Mouse (Mus musculus): Measurements from ENCODE around the gene Lpcat3. TPM values are rescaled to one million over a fixed set of nuclear protein-coding genes. Genes with fewer than 3 reads are reported as not detected.

Gene Lpcat3
- polyA plus RNA-seq, 1 experiment from 2014 or later, result 53.7 TPM

- Histone ChIP-seq H3K9me3 (ENCODE audit: control insufficient read depth, low read length) (no peaks in the 10 kb centered on the region), H3K36me3 (ENCODE audit: control insufficient read depth, insufficient read depth, low read length) (peaks cover 19% of the 10 kb centered on the region), H3K4me2 (ENCODE audit: low read length) (peak within 1 kb of the TSS; percentile 95), H3K4me3 (ENCODE audit: low read length) (peak within 1 kb of the TSS; percentile 92), H3K27me3 (replicated peaks; ENCODE audit: control insufficient read depth, insufficient read depth, low read length) (no peaks in the 10 kb centered on the region), H3K9ac (ENCODE audit: low read depth, low read length) (peak within 1 kb of the TSS; percentile 93), H3K4me1 (ENCODE audit: control insufficient read depth, insufficient read depth, low read depth, low read length) (peaks cover 30% of the 10 kb centered on the region), H3K27ac (ENCODE audit: low read depth, low read length) (peak within 1 kb of the TSS; percentile 87)
- WGBS, result under 1% methylated on average over 53 of the region's 76 CpGs
- peak; percentile 97 for ATAC-seq
Observed at GRCm38 (mm10) chr6:124711824-124712782, 49.3 kb downstream of the Lpcat3 start, which contains the start of the genes Emg1 and Phb2. TSS of gene Emg1 (minus strand) at chr6:124712178. TSS of gene Phb2 (plus strand) at chr6:124712336.

DNA sequence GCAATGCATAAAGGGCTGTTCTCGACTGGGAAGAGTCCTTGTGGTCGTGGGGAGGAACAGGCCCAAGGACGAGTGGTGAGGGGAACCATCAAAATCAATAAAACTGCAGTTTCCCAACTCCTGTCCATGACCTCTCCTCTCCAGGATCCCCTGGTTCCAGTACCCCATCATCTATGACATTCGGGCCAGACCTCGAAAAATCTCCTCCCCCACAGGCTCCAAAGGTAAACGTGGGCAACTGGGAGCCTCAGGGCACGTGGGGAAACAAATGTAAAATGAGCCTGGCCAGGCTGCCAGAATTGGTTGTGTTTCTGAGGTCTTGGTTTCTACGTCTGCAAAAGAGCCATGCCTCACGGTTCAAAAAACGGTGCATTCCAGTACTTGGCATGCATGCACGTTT lies 50.1 kb downstream of the Lpcat3 start:
- 13% methylated on average over 11 of the region's 11 CpGs for WGBS
- H3K36me3 ChIP-seq (ENCODE audit: control insufficient read depth, insufficient read depth, low read length), result peaks cover 26% of the 10 kb centered on the region
- ATAC-seq, result no peak
- peak overlapping the region; percentile 87; the same call in 1 of the 2 replicates for H3K27ac ChIP-seq (ENCODE audit: low read depth, low read length)
- H3K4me3 ChIP-seq (ENCODE audit: low read length), result peak overlapping the region; percentile 92
- no peaks in the 10 kb centered on the region for H3K27me3 ChIP-seq (replicated peaks; ENCODE audit: control insufficient read depth, insufficient read depth, low read length)
- peak overlapping the region; percentile 95 for H3K4me2 ChIP-seq (ENCODE audit: low read length)
- H3K4me1 ChIP-seq (ENCODE audit: control insufficient read depth, insufficient read depth, low read depth, low read length), result peaks cover 30% of the 10 kb centered on the region
- peak overlapping the region; percentile 93 for H3K9ac ChIP-seq (ENCODE audit: low read depth, low read length)
- H3K9me3 ChIP-seq (ENCODE audit: control insufficient read depth, low read length), result no peaks in the 10 kb centered on the region

DNA sequence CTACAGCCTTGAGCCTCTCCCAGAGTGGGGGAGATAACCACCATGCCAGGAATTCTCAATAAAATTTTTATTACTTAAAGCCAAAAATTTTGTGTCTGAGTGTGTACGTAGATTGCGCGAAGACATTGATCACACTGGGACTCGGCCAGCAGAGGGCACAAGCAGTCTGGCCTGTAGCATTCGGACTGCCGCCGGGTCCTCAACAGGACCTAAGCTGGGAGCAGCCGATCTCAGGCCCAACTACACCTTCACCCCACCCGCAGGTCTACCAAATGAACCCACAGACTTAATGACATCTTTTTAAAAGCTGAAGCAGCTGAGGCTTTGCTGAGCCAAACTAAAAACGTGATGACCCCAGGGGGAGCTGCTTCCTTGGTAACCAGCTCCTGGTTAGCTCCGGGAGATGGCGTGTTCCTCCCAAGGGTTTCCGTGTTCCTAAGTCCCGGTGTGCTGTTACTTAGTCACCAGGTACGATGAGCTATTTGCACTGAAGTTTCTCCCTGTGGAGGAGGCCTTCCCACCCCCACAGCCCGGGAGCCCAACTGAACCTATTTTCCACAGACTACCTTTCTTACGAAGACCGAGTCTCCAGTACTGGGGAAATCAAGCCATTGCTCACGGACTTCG lies 54.1 kb downstream of the Lpcat3 start:
- no peaks in the 10 kb centered on the region for H3K27me3 ChIP-seq (replicated peaks; ENCODE audit: control insufficient read depth, insufficient read depth, low read length)
- 61% methylated on average over 20 of the region's 20 CpGs for WGBS
- H3K4me1 ChIP-seq (ENCODE audit: control insufficient read depth, insufficient read depth, low read depth, low read length), result peaks cover 15% of the 10 kb centered on the region
- H3K9ac ChIP-seq (ENCODE audit: low read depth, low read length), result no peak overlapping the region
- peaks cover 26% of the 10 kb centered on the region for H3K36me3 ChIP-seq (ENCODE audit: control insufficient read depth, insufficient read depth, low read length)
- 0 out of 2 replicates have a peak overlapping the region, but pooled peaks have one; percentile 3 for H3K27ac ChIP-seq (ENCODE audit: low read depth, low read length)
- H3K4me2 ChIP-seq (ENCODE audit: low read length), result no peak overlapping the region
- ATAC-seq, result no peak
- H3K9me3 ChIP-seq (ENCODE audit: control insufficient read depth, low read length), result no peaks in the 10 kb centered on the region
- no peak overlapping the region for H3K4me3 ChIP-seq (ENCODE audit: low read length)

DNA sequence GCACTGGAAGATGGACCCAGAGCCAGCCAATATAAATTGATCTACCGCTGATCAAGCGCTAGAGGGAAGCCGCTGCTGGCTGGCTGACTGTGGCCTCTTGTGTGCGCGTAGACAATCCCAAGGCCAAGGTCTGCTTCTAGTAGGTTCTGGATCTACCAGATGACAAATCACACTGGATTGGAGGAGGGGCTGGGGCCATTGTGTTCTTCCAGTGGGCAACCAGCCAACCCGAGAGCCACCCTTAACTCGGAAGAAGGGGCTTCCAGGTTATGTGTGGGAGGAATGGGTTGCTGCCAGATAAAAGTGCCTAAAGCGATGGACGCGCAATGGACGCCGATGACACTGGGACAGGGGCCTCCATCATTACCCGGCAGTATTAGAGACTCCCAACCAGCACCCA lies 55.1 kb downstream of the Lpcat3 start:
- no peak for ATAC-seq
- H3K9ac ChIP-seq (ENCODE audit: low read depth, low read length), result no peak overlapping the region
- no peaks in the 10 kb centered on the region for H3K9me3 ChIP-seq (ENCODE audit: control insufficient read depth, low read length)
- WGBS, result 84% methylated on average over 13 of the region's 13 CpGs
- peaks cover 26% of the 10 kb centered on the region for H3K36me3 ChIP-seq (ENCODE audit: control insufficient read depth, insufficient read depth, low read length)
- H3K4me2 ChIP-seq (ENCODE audit: low read length), result no peak overlapping the region
- H3K4me1 ChIP-seq (ENCODE audit: control insufficient read depth, insufficient read depth, low read depth, low read length), result peaks cover 12% of the 10 kb centered on the region
- no peaks in the 10 kb centered on the region for H3K27me3 ChIP-seq (replicated peaks; ENCODE audit: control insufficient read depth, insufficient read depth, low read length)
- H3K4me3 ChIP-seq (ENCODE audit: low read length), result no peak overlapping the region
- no peak overlapping the region for H3K27ac ChIP-seq (ENCODE audit: low read depth, low read length)

GRCm38 (mm10) chr6:124718703-124719102 lies 55.9 kb downstream of the Lpcat3 start:
- peaks cover 4% of the 10 kb centered on the region for H3K4me1 ChIP-seq (ENCODE audit: control insufficient read depth, insufficient read depth, low read depth, low read length)
- no peak overlapping the region for H3K27ac ChIP-seq (ENCODE audit: low read depth, low read length)
- H3K36me3 ChIP-seq (ENCODE audit: control insufficient read depth, insufficient read depth, low read length), result peaks cover 26% of the 10 kb centered on the region
- WGBS, result 64% methylated on average over 16 of the region's 16 CpGs
- H3K9ac ChIP-seq (ENCODE audit: low read depth, low read length), result no peak overlapping the region
- H3K9me3 ChIP-seq (ENCODE audit: control insufficient read depth, low read length), result no peaks in the 10 kb centered on the region
- H3K4me3 ChIP-seq (ENCODE audit: low read length), result no peak overlapping the region
- no peak for ATAC-seq
- no peak overlapping the region for H3K4me2 ChIP-seq (ENCODE audit: low read length)
- no peaks in the 10 kb centered on the region for H3K27me3 ChIP-seq (replicated peaks; ENCODE audit: control insufficient read depth, insufficient read depth, low read length)

DNA sequence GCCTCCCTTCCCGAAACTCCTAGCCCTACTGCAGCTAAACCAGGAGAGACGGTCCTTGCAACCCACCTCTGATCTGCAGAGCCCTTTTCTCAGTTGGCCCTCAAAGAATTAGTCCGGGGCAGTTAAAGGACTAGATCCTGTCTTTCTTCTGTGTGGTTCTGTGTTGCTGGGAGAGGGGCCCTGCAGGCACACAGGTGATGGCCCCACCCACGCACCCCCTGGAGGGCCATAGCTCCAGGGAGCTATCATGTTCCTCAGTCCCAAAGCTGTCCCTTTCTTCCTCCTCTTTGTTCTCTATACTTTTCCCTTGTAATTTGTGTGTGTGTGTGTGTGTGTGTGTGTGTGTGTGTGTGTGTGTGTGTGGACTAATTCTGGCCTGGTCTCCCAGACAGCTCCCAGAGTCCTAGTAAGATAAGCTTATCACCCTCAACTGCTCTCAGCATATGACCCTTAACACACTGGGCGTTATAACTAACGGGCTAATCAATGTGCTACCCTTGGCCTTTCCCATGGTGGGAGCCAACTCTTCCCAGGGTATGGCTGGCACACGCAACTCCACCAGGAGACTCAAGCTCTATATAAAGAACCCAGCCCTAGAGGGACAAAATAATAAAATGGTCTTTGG lies 56.6 kb downstream of the Lpcat3 start:
- Histone ChIP-seq H3K36me3 (ENCODE audit: control insufficient read depth, insufficient read depth, low read length) (peaks cover 26% of the 10 kb centered on the region), H3K27ac (ENCODE audit: low read depth, low read length) (no peak overlapping the region), H3K9ac (ENCODE audit: low read depth, low read length) (no peak overlapping the region), H3K4me3 (ENCODE audit: low read length) (no peak overlapping the region), H3K27me3 (replicated peaks; ENCODE audit: control insufficient read depth, insufficient read depth, low read length) (no peaks in the 10 kb centered on the region), H3K4me2 (ENCODE audit: low read length) (no peak overlapping the region), H3K9me3 (ENCODE audit: control insufficient read depth, low read length) (no peaks in the 10 kb centered on the region), H3K4me1 (ENCODE audit: control insufficient read depth, insufficient read depth, low read depth, low read length) (no peaks in the 10 kb centered on the region)
- WGBS, result 81% methylated on average over 7 of the region's 7 CpGs
- no peak for ATAC-seq

DNA sequence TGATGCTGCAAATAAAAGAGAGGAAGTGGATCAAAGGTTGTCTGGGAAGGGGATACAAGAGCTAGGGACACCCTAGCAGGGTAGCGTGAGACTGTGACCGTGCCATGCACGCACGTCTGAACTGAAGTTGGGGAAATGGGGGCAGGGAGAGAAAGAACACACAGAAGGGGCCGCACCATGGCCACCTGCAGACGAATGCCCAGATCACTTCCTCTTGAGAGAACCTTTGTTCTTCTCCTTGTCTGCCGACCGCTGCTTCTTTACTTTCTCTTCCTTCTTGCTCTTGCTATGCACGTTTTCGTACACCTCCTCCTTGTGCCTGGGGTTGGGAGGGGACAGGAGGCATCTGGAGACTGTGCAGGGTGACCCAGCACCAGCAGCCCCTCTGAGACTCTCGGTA lies 58.1 kb downstream of the Lpcat3 start:
- peaks cover 17% of the 10 kb centered on the region for H3K36me3 ChIP-seq (ENCODE audit: control insufficient read depth, insufficient read depth, low read length)
- no peaks in the 10 kb centered on the region for H3K4me1 ChIP-seq (ENCODE audit: control insufficient read depth, insufficient read depth, low read depth, low read length)
- 65% methylated on average over 11 of the region's 11 CpGs for WGBS
- no peaks in the 10 kb centered on the region for H3K9me3 ChIP-seq (ENCODE audit: control insufficient read depth, low read length)
- no peak overlapping the region for H3K9ac ChIP-seq (ENCODE audit: low read depth, low read length)
- no peak overlapping the region for H3K27ac ChIP-seq (ENCODE audit: low read depth, low read length)
- H3K27me3 ChIP-seq (replicated peaks; ENCODE audit: control insufficient read depth, insufficient read depth, low read length), result no peaks in the 10 kb centered on the region
- no peak overlapping the region for H3K4me3 ChIP-seq (ENCODE audit: low read length)
- no peak for ATAC-seq
- no peak overlapping the region for H3K4me2 ChIP-seq (ENCODE audit: low read length)

DNA sequence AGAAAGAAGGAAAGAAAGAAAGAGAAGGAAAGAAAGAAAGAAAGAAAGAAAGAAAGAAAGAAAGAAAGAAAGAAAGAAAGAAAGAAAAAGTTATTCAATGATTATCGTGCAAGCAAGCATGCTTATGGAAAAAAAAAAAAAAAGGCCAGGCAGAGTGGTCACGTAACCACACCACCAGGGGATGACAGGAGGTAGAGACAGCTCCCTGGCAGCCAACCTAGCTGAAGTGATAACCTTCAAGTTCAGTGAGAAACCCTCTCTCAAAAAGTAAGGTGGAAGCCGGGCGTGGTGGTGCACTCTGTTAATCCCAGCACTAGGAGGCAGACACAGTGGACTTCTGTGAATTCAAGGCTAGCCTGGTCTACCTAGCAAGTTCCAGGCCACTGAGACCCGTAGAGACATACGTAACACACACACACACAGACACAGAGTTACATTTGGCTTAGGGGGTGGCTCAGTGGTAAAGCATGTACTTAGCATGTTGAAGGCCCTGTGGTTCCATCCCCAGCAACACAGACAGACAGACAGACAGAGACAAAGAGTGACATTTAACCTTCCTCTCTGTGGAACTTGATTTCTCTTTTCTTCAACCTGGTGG lies 60.1 kb downstream of the Lpcat3 start:
- WGBS, result 92% methylated on average over 6 of the region's 6 CpGs
- H3K4me2 ChIP-seq (ENCODE audit: low read length), result no peak overlapping the region
- H3K9me3 ChIP-seq (ENCODE audit: control insufficient read depth, low read length), result no peaks in the 10 kb centered on the region
- ATAC-seq, result no peak
- no peaks in the 10 kb centered on the region for H3K27me3 ChIP-seq (replicated peaks; ENCODE audit: control insufficient read depth, insufficient read depth, low read length)
- no peak overlapping the region for H3K27ac ChIP-seq (ENCODE audit: low read depth, low read length)
- H3K9ac ChIP-seq (ENCODE audit: low read depth, low read length), result no peak overlapping the region
- H3K36me3 ChIP-seq (ENCODE audit: control insufficient read depth, insufficient read depth, low read length), result no peaks in the 10 kb centered on the region
- no peaks in the 10 kb centered on the region for H3K4me1 ChIP-seq (ENCODE audit: control insufficient read depth, insufficient read depth, low read depth, low read length)
- H3K4me3 ChIP-seq (ENCODE audit: low read length), result no peak overlapping the region

Data from hindbrain, embryonic 16.5 days (tissue).